Comparison of ENCODE assay signal across 16 mouse cellular contexts in genomic region chr7:133073147-133073651, GRCm38 (mm10). TPM values are rescaled to one million over a fixed set of nuclear protein-coding genes. Genes with fewer than 3 reads are reported as not detected.
DNase-seq lines count a peak whose midpoint lies in the region; ATAC-seq lines count a peak whose summit lies in the region.
"Had no signal": no experiment of that assay in that cellular context is flagged by ENCODE, and none has a peak within 500 bp of the region (broad histone marks: within the 10 kb centered on the region; RNA-seq: fewer than 3 reads in every experiment).

No protein-coding gene starts in this region.

- ATAC-seq in neural tube, embryonic 12.5 days (ENCODE audit: low FRiP score, low read depth) = no peak
- peak; percentile 17; the same call in 1 of the 2 replicates for ATAC-seq in forebrain, embryonic 13.5 days
- ATAC-seq in hindbrain, embryonic 16.5 days = no peak
- no peak for ATAC-seq in liver, embryonic 11.5 days (replicated peaks; ENCODE audit: low FRiP score)

- H3K9me3 ChIP-seq in neural tube, embryonic 12.5 days = no peaks in the 10 kb centered on the region
- H3K9me3 ChIP-seq in forebrain, embryonic 13.5 days (replicated peaks) = no peaks in the 10 kb centered on the region
- no peaks in the 10 kb centered on the region for H3K9me3 ChIP-seq in hindbrain, embryonic 16.5 days (ENCODE audit: control insufficient read depth, low read length)
- no peaks in the 10 kb centered on the region for H3K9me3 ChIP-seq in embryonic facial prominence, embryonic 10.5 days
- H3K9me3 ChIP-seq in liver, embryonic 11.5 days (ENCODE audit: control insufficient read depth, low read length) = no peaks in the 10 kb centered on the region

- H3K4me1 ChIP-seq in neural tube, embryonic 12.5 days = peaks cover 73% of the 10 kb centered on the region
- peaks cover 89% of the 10 kb centered on the region for H3K4me1 ChIP-seq in forebrain, embryonic 13.5 days
- H3K4me1 ChIP-seq in hindbrain, embryonic 16.5 days (ENCODE audit: control insufficient read depth, insufficient read depth, low read depth, low read length) = peaks cover 38% of the 10 kb centered on the region
- peaks cover 62% of the 10 kb centered on the region for H3K4me1 ChIP-seq in embryonic facial prominence, embryonic 10.5 days
- H3K4me1 ChIP-seq in liver, embryonic 11.5 days (replicated peaks; ENCODE audit: control insufficient read depth, insufficient read depth, low read length) = no peaks in the 10 kb centered on the region

- H3K4me2 ChIP-seq in neural tube, embryonic 12.5 days (replicated peaks) = 0 out of 2 replicates have a peak overlapping the region, but pooled peaks have one; percentile 4
- H3K4me2 ChIP-seq in forebrain, embryonic 13.5 days = peak overlapping the region; percentile 16; the same call in 1 of the 2 replicates
- no peak overlapping the region for H3K4me2 ChIP-seq in hindbrain, embryonic 16.5 days (ENCODE audit: low read length)
- no peak overlapping the region for H3K4me2 ChIP-seq in liver, embryonic 11.5 days

- no peaks in the 10 kb centered on the region for H3K27me3 ChIP-seq in neural tube, embryonic 12.5 days (replicated peaks)
- H3K27me3 ChIP-seq in forebrain, embryonic 13.5 days = no peaks in the 10 kb centered on the region
- H3K27me3 ChIP-seq in hindbrain, embryonic 16.5 days (replicated peaks; ENCODE audit: control insufficient read depth, insufficient read depth, low read length) = no peaks in the 10 kb centered on the region
- no peaks in the 10 kb centered on the region for H3K27me3 ChIP-seq in embryonic facial prominence, embryonic 10.5 days (replicated peaks; ENCODE audit: low read depth, poor library complexity, severe bottlenecking)
- no peaks in the 10 kb centered on the region for H3K27me3 ChIP-seq in liver, embryonic 11.5 days (replicated peaks; ENCODE audit: control insufficient read depth, insufficient read depth, low read length)

- H3K9ac ChIP-seq in neural tube, embryonic 12.5 days = no peak overlapping the region
- H3K9ac ChIP-seq in forebrain, embryonic 13.5 days = no peak overlapping the region
- H3K9ac ChIP-seq in hindbrain, embryonic 16.5 days (ENCODE audit: low read depth, low read length) = no peak overlapping the region
- no peak overlapping the region for H3K9ac ChIP-seq in liver, embryonic 11.5 days (ENCODE audit: low read depth, low read length)

- 38% methylated on average over 9 of the region's 9 CpGs for WGBS in neural tube, embryonic 12.5 days
- 14% methylated on average over 9 of the region's 9 CpGs for WGBS in forebrain, embryonic 13.5 days
- 30% methylated on average over 9 of the region's 9 CpGs for WGBS in hindbrain, embryonic 16.5 days
- WGBS in embryonic facial prominence, embryonic 10.5 days = 70% methylated on average over 9 of the region's 9 CpGs
- 87% methylated on average over 9 of the region's 9 CpGs for WGBS in liver, embryonic 11.5 days

- peaks cover 5% of the 10 kb centered on the region; the same call in 1 of the 2 replicates for H3K36me3 ChIP-seq in neural tube, embryonic 12.5 days
- peaks cover 6% of the 10 kb centered on the region; the same call in 1 of the 2 replicates for H3K36me3 ChIP-seq in forebrain, embryonic 13.5 days (ENCODE audit: poor library complexity, severe bottlenecking)
- no peaks in the 10 kb centered on the region for H3K36me3 ChIP-seq in hindbrain, embryonic 16.5 days (ENCODE audit: control insufficient read depth, insufficient read depth, low read length)
- peaks cover 89% of the 10 kb centered on the region for H3K36me3 ChIP-seq in embryonic facial prominence, embryonic 10.5 days (replicated peaks)
- no peaks in the 10 kb centered on the region; the same call in 1 of the 2 replicates for H3K36me3 ChIP-seq in liver, embryonic 11.5 days (ENCODE audit: control insufficient read depth, insufficient read depth, low read length)

- DNase-seq in neural tube, embryonic 10.5 days (ENCODE audit: extremely low spot score, low spot score) = no peak
- no peak for DNase-seq in embryonic facial prominence, embryonic 10.5 days (ENCODE audit: low spot score)
- no peak for DNase-seq in thymus, postnatal 14 days
- no peak for DNase-seq in liver, embryonic 11.5 days (ENCODE audit: low spot score)
- DNase-seq: adrenal gland, postnatal 25 days; cerebellum, adult 9-11 months; gastrocnemius, postnatal 36 days; heart, postnatal 14 days; kidney, adult 9 months; left cerebral cortex, postnatal 4 days; lung, adult 2 months; lung, postnatal 36 days had no signal

- no peak overlapping the region for H3K4me3 ChIP-seq in neural tube, embryonic 12.5 days
- no peak overlapping the region for H3K4me3 ChIP-seq in forebrain, embryonic 13.5 days
- H3K4me3 ChIP-seq in hindbrain, embryonic 16.5 days (ENCODE audit: low read length) = no peak overlapping the region
- H3K4me3 ChIP-seq in embryonic facial prominence, embryonic 10.5 days = no peak overlapping the region
- no peak overlapping the region for H3K4me3 ChIP-seq in liver, embryonic 11.5 days (ENCODE audit: low read depth, low read length)
- H3K4me3 ChIP-seq: erythroblast, embryonic 14.5 days had no signal

- H3K27ac ChIP-seq in neural tube, embryonic 12.5 days = no peak overlapping the region
- H3K27ac ChIP-seq in forebrain, embryonic 13.5 days = peak overlapping the region; percentile 86
- H3K27ac ChIP-seq in hindbrain, embryonic 16.5 days (ENCODE audit: low read depth, low read length) = peak overlapping the region; percentile 15; the same call in 1 of the 2 replicates
- no peak overlapping the region for H3K27ac ChIP-seq in embryonic facial prominence, embryonic 10.5 days (replicated peaks)
- H3K27ac ChIP-seq in liver, embryonic 11.5 days (ENCODE audit: low read depth, low read length) = no peak overlapping the region

RNA-seq across cellular contexts. Expression of gene Fgfr2, which starts 50.0 kb away (rescaled TPM):
- polyA plus RNA-seq in neural tube, embryonic 12.5 days (2016; fragmentation: Nextera tagmentation; extraction: Ambion mirVana) = 65.0 and 68.0 TPM in 2 replicates
- 47.9 and 56.7 TPM in 2 replicates for polyA plus RNA-seq in forebrain, embryonic 13.5 days (2015; fragmentation: Nextera tagmentation; extraction: Ambion mirVana)
- polyA plus RNA-seq in hindbrain, embryonic 16.5 days (2015; fragmentation: Nextera tagmentation; extraction: Ambion mirVana) = 24.1 and 27.7 TPM in 2 replicates
- polyA plus RNA-seq in embryonic facial prominence, embryonic 10.5 days (2016; fragmentation: Nextera tagmentation; extraction: Ambion mirVana) = 74.3 and 77.5 TPM in 2 replicates
- polyA plus RNA-seq in liver, embryonic 11.5 days (2014; fragmentation: Nextera tagmentation; extraction: Ambion mirVana) = 30.0 and 32.6 TPM in 2 replicates
- polyA plus RNA-seq: erythroblast, embryonic 14.5 days had no signal

RNA-seq across cellular contexts. Expression of gene Ctbp2, which starts 51.0 kb away (rescaled TPM):
- polyA plus RNA-seq in neural tube, embryonic 12.5 days (2016; fragmentation: Nextera tagmentation; extraction: Ambion mirVana) = 122 and 131 TPM in 2 replicates
- 104 and 106 TPM in 2 replicates for polyA plus RNA-seq in forebrain, embryonic 13.5 days (2015; fragmentation: Nextera tagmentation; extraction: Ambion mirVana)
- 44.9 and 57.9 TPM in 2 replicates for polyA plus RNA-seq in hindbrain, embryonic 16.5 days (2015; fragmentation: Nextera tagmentation; extraction: Ambion mirVana)
- polyA plus RNA-seq in embryonic facial prominence, embryonic 10.5 days (2016; fragmentation: Nextera tagmentation; extraction: Ambion mirVana) = 117 and 121 TPM in 2 replicates
- polyA plus RNA-seq in liver, embryonic 11.5 days (2014; fragmentation: Nextera tagmentation; extraction: Ambion mirVana) = 42.7 and 47.9 TPM in 2 replicates

Comparison
In these comparisons a context has a peak if more than half of its experiments do, and no peak if none do; other contexts are left out.
1. H3K27ac ChIP-seq: peak in forebrain, embryonic 13.5 days (single experiment) and hindbrain, embryonic 16.5 days (single experiment); none in neural tube, embryonic 12.5 days (single experiment), embryonic facial prominence, embryonic 10.5 days (single experiment) and liver, embryonic 11.5 days (single experiment).
2. H3K4me2 ChIP-seq: peak in neural tube, embryonic 12.5 days (single experiment) and forebrain, embryonic 13.5 days (single experiment); none in hindbrain, embryonic 16.5 days (single experiment) and liver, embryonic 11.5 days (single experiment).